Mouse (Mus musculus) brown adipose tissue, adult 24 weeks (tissue): ENCODE results near the gene R3hcc1l. TPM values are rescaled to one million over a fixed set of nuclear protein-coding genes. Genes with fewer than 3 reads are reported as not detected.

Experiments
- H3K27ac ChIP-seq: fragments of 200-500 bp; replicated peaks from 2 replicates; pipeline ENCODE4 v1.5.1; 2012; ENCODE audit warnings: low read depth, mild to moderate bottlenecking, low read length
- H3K4me1 ChIP-seq: fragments of 200-500 bp; 2 replicates; pipeline ENCODE4 v1.6.1; 2012; ENCODE audit warnings: low read length, mixed read lengths; ENCODE audit not compliant: control insufficient read depth, insufficient read depth, insufficient read length
- H3K4me3 ChIP-seq: fragments of 200-500 bp; 2 replicates; pipeline ENCODE4 v1.5.1; 2012; ENCODE audit warnings: low read depth, mild to moderate bottlenecking, low read length, moderate library complexity; ENCODE audit not compliant: insufficient read depth
- polyA plus RNA-seq: library from polyadenylated mRNA; stranded (reverse); fragments of >200 nt; gene quantifications from 2 replicates; pipeline ENCODE4 v1.2.4, GENCODE M21; 2012; ENCODE audit not compliant: missing spikeins, insufficient read depth, insufficient read length

Gene R3hcc1l
- 8.4 and 10.4 TPM in 2 replicates for polyA plus RNA-seq

DNA sequence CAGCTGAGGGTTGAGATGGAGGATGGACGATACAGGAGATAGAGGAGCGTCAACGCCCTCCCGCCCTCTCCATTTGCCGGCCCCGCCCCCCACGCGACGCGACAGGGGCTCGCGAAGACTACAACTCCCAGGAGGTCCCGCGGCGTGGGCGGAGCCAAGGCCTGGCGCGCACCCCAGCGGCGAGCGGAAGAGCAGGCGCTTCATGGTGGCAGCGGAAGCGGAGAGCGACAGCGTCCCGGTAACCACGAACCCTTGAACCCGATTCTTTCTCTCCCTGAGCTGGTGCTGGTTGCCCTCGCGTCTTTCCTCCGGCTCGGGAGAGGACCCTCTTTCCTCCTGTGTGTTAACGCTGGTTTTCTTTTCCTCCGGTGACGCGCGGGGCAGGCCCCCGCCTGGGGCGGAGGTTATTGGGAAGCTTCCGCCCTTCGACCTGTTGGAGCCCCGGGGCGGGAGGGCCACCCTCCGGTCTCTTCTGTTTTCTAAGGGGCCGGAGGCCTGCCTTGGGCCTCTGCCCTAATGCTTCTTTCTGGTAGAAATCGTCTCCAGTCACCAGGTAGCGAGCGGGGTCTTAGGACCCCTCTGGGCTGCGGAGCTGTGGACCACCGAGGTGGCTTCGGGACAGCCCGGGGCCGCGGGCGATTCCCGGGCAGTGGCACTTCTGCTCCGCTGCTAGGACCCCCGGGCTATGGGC lies at the start of gene R3hcc1l:
R3hcc1l (plus strand) TSS at position 140 of the 691 bp plus-strand sequence.
- H3K4me1 ChIP-seq: peaks cover 8% of the 10 kb centered on the region
- peak within 1 kb of the TSS; percentile 94 for H3K4me3 ChIP-seq
- peak within 1 kb of the TSS; percentile 98 for H3K27ac ChIP-seq

DNA sequence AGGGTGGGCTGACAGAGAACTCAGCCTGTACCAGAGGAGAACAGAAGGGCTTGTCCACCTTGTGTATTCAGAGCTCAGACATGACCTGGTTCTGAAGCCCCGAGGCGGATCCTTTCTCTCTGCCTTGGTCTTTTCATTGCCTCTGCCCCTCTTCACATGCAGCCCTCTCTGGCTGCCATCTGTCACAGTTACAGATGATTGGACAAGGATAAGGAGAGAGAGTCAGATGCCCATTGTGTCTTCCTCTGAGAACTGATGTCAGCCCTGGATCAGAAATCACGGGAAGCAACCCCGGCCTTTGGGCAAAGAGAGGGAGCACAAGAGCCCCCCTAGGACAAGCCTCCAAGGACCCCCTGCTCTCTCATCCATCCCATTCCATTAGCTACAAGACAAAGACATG lies 47.0 kb upstream of the R3hcc1l start:
- H3K4me1 ChIP-seq: no peaks in the 10 kb centered on the region
- no peak overlapping the region for H3K27ac ChIP-seq
- H3K4me3 ChIP-seq: no peak overlapping the region

DNA sequence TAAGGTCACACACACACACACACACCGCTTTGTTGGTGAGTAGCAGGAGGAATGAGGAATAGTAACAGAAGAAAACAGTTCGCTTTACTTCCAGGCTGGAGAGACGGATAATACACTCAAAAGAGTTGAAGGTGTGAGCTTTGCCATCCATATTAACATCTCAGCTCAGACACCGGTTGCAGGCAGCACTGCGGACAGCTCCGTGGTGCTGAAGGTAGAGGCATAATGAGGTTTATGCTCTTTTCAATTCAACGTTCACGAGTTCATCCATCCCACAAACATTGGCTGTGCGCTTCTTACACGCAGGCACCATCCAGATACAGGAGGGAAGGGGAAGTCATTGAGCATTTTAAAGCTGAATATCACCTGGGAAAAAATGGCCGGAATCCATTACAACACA lies 45.7 kb upstream of the R3hcc1l start:
- Histone ChIP-seq H3K27ac (no peak overlapping the region), H3K4me1 (no peaks in the 10 kb centered on the region), H3K4me3 (no peak overlapping the region)

DNA sequence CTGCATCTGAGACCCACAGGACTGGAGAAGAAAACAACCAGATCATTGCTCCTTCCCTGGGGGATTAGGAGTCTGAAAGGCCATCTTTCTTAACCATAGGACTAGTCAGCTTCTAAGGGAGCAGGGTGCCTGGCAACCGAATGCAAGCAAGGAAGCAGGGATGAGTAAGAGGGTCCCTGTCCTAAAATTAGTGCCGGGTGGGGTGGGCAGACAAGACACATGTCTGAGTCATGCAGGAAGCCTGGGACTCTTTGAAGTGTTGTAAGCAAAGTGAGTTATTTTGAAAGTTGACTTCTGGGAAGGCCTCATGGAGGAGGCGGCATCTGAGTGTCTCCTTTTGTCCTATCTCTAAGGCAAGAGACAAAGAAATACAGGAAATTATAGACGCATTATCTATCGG lies 40.8 kb upstream of the R3hcc1l start:
- no peaks in the 10 kb centered on the region for H3K4me1 ChIP-seq
- no peak overlapping the region for H3K27ac ChIP-seq
- no peak overlapping the region for H3K4me3 ChIP-seq

DNA sequence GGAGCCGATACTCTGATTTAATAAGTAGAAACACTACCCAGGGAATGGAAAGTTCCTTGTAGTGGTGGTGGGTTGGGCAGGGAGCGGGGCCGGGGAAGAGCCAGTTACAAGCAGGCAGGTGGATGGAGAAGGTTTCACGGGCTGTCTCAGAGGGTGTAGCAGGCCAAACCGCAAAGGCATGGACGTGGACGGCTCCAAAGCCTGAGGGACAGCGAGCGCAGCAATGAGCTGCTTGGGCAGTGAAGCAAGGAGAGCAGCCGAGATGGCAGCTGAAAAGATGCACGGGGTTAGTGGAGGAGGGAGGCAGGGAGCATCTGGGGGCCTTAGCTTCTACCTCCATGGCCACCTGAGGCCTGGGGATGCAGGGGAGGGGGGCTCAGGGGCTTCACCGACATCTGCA lies 40.3 kb upstream of the R3hcc1l start:
- no peak overlapping the region for H3K4me3 ChIP-seq
- no peaks in the 10 kb centered on the region for H3K4me1 ChIP-seq
- H3K27ac ChIP-seq: no peak overlapping the region

DNA sequence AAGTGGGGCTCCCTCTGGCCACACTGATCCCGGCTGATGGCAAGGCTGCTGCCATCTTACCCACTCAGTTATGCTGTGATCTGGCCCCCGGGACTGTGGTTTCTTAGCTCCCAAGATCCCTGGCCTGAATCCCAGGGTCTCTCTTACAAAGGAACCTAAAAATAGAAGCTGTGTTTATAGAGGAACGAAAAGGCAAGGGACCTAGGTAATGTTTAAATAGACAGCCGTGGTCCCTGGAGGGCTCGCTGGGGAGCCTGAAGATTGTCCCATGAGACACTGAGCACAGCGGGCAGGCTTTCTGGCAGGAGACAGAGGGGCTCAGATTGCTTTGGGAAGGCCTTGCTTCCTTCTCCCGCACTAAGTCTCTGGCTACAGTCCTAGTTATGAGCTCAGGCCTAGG lies 33.1 kb upstream of the R3hcc1l start:
- Histone ChIP-seq H3K4me1 (no peaks in the 10 kb centered on the region), H3K4me3 (no peak overlapping the region), H3K27ac (no peak overlapping the region)

DNA sequence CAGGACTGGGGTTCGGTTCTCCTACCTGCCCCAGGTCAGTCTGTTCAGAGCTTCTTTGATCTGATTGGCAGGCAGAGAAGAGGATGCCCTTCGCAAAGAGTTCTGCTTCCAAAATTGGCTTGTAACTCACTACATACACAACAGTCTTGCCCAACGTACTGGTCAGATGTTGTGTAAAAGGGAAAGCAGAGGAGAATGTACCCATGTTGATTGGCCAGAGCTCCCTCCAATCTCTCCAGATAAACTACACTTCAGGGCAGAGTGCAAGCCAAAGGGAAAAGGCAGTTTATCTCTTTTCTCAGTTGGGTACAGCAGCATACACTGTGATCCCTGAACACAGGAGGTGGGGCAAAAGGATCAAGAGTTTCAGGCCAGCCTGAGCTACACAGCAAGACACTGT lies 31.3 kb upstream of the R3hcc1l start:
- H3K4me3 ChIP-seq: no peak overlapping the region
- no peak overlapping the region for H3K27ac ChIP-seq
- H3K4me1 ChIP-seq: no peaks in the 10 kb centered on the region

DNA sequence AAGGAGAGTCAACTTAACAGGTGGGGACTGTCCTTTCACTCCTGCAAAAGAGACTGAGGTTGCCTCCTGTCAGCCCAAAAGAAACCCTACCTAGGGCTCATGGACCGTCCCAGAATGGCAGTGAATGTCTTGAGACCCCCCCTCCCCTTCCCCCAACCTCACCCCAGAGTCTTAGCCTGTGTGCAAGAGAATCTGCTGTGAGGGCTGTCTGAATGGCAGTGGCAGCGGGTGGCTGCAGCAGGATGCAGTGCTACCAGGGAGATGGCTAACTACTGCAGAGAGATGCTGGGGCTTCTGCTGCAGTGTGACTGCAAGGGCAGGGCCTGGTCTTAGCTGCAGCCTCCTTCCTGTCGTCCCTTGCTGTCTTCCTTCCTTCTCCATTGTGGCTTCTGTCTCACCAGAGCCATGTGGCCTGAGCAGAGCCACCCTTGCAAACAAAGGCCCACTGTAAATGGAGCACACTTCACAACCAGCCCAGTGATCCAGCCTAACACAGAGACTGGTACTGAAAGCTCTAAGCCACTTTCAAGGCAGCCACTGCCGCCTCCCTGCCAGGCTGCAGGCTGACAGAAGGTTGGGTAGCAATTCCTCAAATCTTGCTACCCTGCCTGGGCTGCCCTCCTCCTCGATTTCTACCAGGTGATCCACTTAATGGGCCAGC lies 25.2 kb upstream of the R3hcc1l start:
- H3K4me1 ChIP-seq: no peaks in the 10 kb centered on the region
- no peak overlapping the region for H3K4me3 ChIP-seq
- no peak overlapping the region for H3K27ac ChIP-seq

DNA sequence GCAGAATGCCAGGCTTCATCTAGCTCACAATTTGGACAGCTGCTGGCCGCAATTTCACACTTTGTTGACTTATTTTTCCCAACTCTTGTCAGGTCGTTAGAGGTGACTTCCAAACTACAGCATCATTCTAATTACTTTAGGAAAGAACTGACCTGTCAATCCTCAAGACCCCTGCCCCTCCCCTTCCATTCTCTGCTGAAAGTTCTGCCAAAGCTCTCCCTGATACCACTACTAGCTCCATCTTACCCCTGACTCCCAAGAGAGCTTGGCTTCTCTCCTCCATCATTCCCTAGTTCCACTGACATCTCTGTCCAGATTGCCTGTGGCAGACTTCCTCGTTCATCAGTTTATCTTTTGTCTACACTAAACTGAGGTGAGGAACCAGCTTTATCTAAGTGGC lies 14.4 kb upstream of the R3hcc1l start:
- H3K4me1 ChIP-seq: no peaks in the 10 kb centered on the region
- H3K27ac ChIP-seq: no peak overlapping the region
- no peak overlapping the region for H3K4me3 ChIP-seq

DNA sequence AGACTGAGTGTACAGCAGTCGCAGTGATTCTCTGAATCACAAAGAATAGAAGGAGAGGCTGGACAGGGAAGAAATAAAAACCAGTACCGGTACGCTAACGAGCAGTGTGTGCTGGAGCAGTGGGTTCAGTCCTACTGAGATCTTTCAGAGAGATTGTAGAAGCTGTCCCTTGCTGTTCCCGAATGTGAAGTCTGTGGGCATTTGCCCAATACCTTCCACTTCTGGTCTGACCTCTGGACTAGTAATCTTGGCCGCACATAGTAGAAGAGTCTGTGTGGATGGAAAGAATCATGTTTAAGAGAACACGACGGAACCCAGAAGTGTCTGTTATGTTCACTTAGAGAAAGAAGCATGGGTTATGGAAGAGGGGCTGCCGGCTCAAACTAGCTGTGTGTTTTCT lies 8.9 kb upstream of the R3hcc1l start:
- no peaks in the 10 kb centered on the region for H3K4me1 ChIP-seq
- peak overlapping the region; percentile 71 for H3K27ac ChIP-seq
- no peak overlapping the region for H3K4me3 ChIP-seq

DNA sequence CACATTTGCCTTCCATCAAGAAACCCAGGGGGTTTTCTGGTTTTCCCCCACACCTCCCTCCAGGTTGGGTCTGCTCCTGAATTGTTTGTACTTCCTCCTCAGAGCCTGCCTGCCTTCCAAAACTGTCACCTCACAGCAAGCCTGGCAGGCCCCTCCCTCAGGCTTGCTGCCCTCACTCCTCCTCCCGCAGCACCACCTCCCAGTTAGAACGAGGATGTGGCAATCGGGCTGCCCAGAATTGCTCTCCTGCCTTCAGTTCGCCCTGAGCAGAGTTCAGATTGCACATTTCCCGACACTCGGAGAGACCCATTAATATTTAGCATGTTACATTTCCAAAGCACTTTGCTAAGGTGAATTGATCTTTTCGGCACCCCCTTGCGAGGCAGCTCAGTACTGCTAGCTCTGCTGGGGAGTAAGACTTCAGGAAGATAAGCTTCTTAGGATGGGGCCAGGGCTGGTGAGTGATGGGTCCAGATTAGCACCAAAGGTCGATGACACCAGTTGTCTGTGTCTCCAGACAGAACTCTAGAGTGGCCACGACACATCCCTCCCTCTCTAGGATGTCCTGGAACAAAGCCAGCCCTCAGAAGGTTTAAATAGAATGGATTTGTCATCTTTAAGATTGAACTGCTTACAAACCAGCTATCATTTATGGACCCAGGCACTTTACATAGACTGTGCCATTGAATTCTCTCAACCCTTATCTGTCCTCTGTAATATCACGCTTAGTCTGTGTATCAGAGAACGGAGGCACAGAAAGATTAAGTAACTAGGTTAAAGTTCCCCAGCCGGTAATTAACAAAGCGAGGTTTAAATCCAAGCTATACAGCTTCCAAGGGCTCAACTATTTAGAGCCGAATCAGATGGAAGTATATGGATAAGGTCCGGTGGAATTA lies 8.0 kb upstream of the R3hcc1l start:
- Histone ChIP-seq H3K4me1 (no peaks in the 10 kb centered on the region), H3K4me3 (no peak overlapping the region), H3K27ac (peak overlapping the region; percentile 73)

DNA sequence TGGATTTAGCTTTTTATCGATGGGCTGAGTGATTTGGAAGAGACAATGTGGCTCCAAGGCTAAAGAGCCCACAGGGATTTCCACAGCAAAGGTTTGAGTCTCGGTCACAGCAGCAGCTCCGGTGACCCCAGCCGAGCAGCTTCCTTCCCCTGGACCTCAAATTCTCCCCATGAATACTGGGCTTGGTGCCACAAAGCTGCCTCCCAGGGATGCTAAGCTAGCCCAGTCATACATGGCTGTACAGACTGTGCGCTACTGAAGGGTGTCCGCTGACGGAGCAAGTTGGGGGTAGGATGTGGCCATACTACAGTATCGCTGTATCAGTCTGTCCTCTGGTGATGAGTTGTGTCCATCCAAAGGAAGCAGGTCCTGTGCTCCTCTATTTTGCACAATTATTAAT lies 2.9 kb upstream of the R3hcc1l start:
- Histone ChIP-seq H3K4me1 (peaks cover 5% of the 10 kb centered on the region), H3K27ac (no peak overlapping the region), H3K4me3 (no peak overlapping the region)

DNA sequence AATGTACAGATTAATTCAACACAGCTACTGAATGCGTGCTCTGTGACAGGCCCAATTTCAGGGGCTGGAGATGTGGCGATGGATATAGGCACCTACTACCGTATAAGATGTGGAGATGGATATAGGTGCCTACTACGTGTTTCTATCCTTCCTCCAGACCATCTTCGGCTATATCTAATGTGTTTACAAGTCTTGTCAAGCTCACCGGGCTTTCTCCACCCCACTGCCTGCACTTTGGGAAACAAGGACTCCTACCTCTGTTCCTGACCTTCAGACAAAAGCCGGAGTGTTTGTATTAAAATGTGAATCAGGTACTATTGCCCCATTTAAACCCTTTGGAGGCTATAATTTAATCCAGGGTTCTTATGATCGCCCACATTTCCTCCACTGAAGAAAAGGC lies 2.4 kb upstream of the R3hcc1l start:
- peaks cover 8% of the 10 kb centered on the region for H3K4me1 ChIP-seq
- no peak overlapping the region for H3K4me3 ChIP-seq
- H3K27ac ChIP-seq: no peak overlapping the region

DNA sequence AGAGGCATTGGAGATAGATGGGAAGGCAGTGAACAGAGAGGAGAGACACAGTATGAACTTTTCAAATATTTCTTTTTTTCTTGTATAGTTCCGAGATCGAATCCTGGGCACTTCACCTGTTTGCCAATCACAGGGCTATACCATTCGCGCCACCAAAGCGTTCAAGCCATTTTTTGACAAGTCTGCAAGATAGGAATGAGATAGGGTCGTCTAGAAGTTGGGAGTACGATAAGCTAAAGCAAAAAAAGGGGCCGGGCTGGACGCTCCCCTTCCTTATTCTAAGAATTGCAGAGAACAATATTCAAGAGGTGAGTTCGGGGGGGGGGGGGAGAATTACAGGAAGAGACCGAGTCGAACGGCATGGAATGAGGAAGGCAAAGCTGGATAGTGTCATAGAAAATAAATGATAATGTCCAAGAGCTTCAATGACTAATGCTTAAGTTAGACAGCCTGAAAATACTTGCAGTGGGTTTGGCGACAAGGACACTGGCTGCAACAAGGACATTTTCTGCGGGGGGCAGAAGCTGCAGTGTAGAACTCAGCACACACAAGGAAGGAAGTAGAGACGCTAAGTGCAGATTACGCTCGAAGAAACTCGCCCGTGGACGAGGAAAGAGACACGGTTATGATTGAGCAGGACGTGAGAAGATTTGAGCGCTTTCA lies 471 bp upstream of the R3hcc1l start:
- Histone ChIP-seq H3K4me3 (peak overlapping the region; percentile 70), H3K4me1 (peaks cover 8% of the 10 kb centered on the region), H3K27ac (no peak overlapping the region)

DNA sequence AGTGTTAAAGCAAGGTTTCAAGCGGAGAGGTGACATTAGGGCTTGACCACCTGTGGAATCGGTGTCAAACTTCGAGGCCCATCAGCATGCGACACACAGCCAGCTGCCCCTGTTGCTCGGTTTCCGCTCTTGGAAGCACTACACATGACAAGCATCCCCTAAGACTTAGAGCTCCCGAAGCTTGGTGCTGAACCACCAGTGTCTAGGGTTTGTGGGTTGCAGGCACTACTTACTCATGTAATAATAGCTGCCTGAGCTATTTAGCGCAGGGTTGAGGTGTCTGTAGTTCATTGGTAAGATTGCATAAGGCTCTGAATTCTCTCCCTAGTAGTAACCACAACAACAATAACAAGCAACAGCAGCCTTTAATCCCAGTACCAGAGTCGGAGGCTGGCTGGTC lies 1.2 kb downstream of the R3hcc1l start:
- Histone ChIP-seq H3K27ac (0 out of 2 replicates have a peak overlapping the region, but pooled peaks have one; percentile 98), H3K4me3 (peak overlapping the region; percentile 94), H3K4me1 (peaks cover 8% of the 10 kb centered on the region)
